Mouse (Mus musculus) ES-E14 (cell line): ENCODE measurements around the gene Fbxo44. TPM values are rescaled to one million over a fixed set of nuclear protein-coding genes. Genes with fewer than 3 reads are reported as not detected.
"Not testable (repeated sequence)": the region's sequence is repeated elsewhere in the genome, so short reads cannot be mapped to it uniquely, and the experiment has no call there.

Experiments
- DNase-seq: peaks from one replicate; pipeline ENCODE4 v3.0.0-alpha.2; 2013; ENCODE audit warnings: low read depth, low spot score
- H3K27ac ChIP-seq: 2 replicates; pipeline ENCODE4 v1.5.1; 2012; ENCODE audit warnings: low read depth, mild to moderate bottlenecking, low read length, moderate library complexity, mixed read lengths; ENCODE audit not compliant: poor library complexity, insufficient read depth, severe bottlenecking
- H3K36me3 ChIP-seq: 2 replicates; pipeline ENCODE4 v1.6.1; 2012; ENCODE audit warnings: mild to moderate bottlenecking, low read length, moderate library complexity, mixed read lengths; ENCODE audit not compliant: control insufficient read depth, poor library complexity, insufficient read depth, severe bottlenecking
- H3K4me1 ChIP-seq, 2 experiments: fragments of 150-350 bp in 1 of 2; sonication (generic) in 1 of 2; 2 replicates each; pipeline ENCODE4 v1.6.1; 2012; ENCODE audit warnings: low read length in 2 of 2, mild to moderate bottlenecking in 1 of 2, mixed read lengths in 1 of 2; ENCODE audit not compliant: control insufficient read depth in 2 of 2, insufficient read depth in 2 of 2, poor library complexity in 1 of 2
- H3K4me3 ChIP-seq, 2 experiments: fragments of 150-350 bp in 1 of 2; sonication (generic) in 1 of 2; 2 replicates each; pipeline ENCODE4 v1.5.1; 2012; ENCODE audit warnings: low read length in 2 of 2, low read depth in 1 of 2, mild to moderate bottlenecking in 1 of 2, mixed read lengths in 1 of 2; ENCODE audit not compliant: insufficient read depth in 1 of 2, poor library complexity in 1 of 2, severe bottlenecking in 1 of 2
- H3K9ac ChIP-seq: 2 replicates; pipeline ENCODE4 v1.6.1; 2012; ENCODE audit warnings: low read depth, mild to moderate bottlenecking, low read length, mixed read lengths; ENCODE audit not compliant: poor library complexity, insufficient read depth, severe bottlenecking
- H3K9me3 ChIP-seq: fragments of 150-350 bp; sonication (generic); 2 replicates; pipeline ENCODE4 v1.6.1; 2012; ENCODE audit warnings: low read depth, mild to moderate bottlenecking, low read length; ENCODE audit not compliant: control insufficient read depth, insufficient read depth
- CHD2 ChIP-seq: IDR thresholded peaks from 2 replicates; pipeline ENCODE4 v1.6.1; 2014; ENCODE audit warnings: mild to moderate bottlenecking, low read depth, low read length, inconsistent platforms
- HCFC1 ChIP-seq: IDR thresholded peaks from 2 replicates; pipeline ENCODE4 v1.6.1; 2012; ENCODE audit warnings: low read length, inconsistent platforms, borderline replicate concordance; ENCODE audit not compliant: insufficient read depth
- MAFK ChIP-seq: IDR thresholded peaks from 2 replicates; pipeline ENCODE4 v1.6.1; 2014; ENCODE audit warnings: mild to moderate bottlenecking, low read depth, low read length, inconsistent platforms; ENCODE audit not compliant: insufficient read depth
- ZC3H11A ChIP-seq: IDR thresholded peaks from 2 replicates; pipeline ENCODE4 v1.6.1; 2012; ENCODE audit warnings: low read depth, mild to moderate bottlenecking, inconsistent platforms, low read length, borderline replicate concordance
- ZNF384 ChIP-seq: IDR thresholded peaks from 2 replicates; pipeline ENCODE4 v1.6.1; 2012; ENCODE audit warnings: low read depth, low read length, inconsistent platforms
- in situ Hi-C, 2 experiments: fragments of 600-800 bp; cut with MboI; formaldehyde crosslinking; loops; one replicate each; pipeline ENCODE4 v1.15.1; 2025; ENCODE audit warnings: low sequenced_read_pairs in 2 of 2, inconsistent platforms in 1 of 2; ENCODE audit not compliant: unreplicated experiment in 2 of 2
- total RNA-seq: library from RNA; depleted of rRNA; stranded (reverse); fragments of 300-350 nt; gene quantifications from 2 replicates; pipeline ENCODE4 v1.2.3, GENCODE M21; 2012

Gene Fbxo44
- total RNA-seq, 1 experiment: 5.1 TPM

GRCm38 (mm10) chr4:148128241-148128640 lies 32.0 kb downstream of the Fbxo44 start:
- no peak overlapping the region for H3K27ac ChIP-seq
- no peak for DNase-seq
- H3K4me3 ChIP-seq: no peak overlapping the region
- no peak overlapping the region for H3K9ac ChIP-seq
- H3K36me3 ChIP-seq: no peaks in the 10 kb centered on the region
- H3K9me3 ChIP-seq: no peaks in the 10 kb centered on the region
- no peak for TF ChIP-seq ZNF384
- no peak for TF ChIP-seq MAFK
- no peak for TF ChIP-seq ZC3H11A
- TF ChIP-seq HCFC1: no peak
- in situ Hi-C loops: no loop called here
- peaks cover 0 to 5% of the 10 kb centered on the region in 2 experiments; a peak in 1 of 4 replicates for H3K4me1 ChIP-seq

GRCm38 (mm10) chr4:148122694-148123066 lies 37.6 kb downstream of the Fbxo44 start:
- Histone ChIP-seq H3K4me1 (peaks cover 4 to 9% of the 10 kb centered on the region in 2 experiments; a peak in 2 of 4 replicates), H3K36me3 (no peaks in the 10 kb centered on the region), H3K4me3 (no peak overlapping the region), H3K9ac (no peak overlapping the region), H3K9me3 (no peaks in the 10 kb centered on the region), H3K27ac (no peak overlapping the region)
- DNase-seq: no peak
- in situ Hi-C loops: no loop called here
- TF ChIP-seq ZC3H11A: no peak
- no peak for TF ChIP-seq CHD2
- TF ChIP-seq HCFC1: no peak

GRCm38 (mm10) chr4:148121982-148122693 lies 38.1 kb downstream of the Fbxo44 start:
- in situ Hi-C loops: no loop called here
- H3K27ac ChIP-seq: no peak overlapping the region

DNA sequence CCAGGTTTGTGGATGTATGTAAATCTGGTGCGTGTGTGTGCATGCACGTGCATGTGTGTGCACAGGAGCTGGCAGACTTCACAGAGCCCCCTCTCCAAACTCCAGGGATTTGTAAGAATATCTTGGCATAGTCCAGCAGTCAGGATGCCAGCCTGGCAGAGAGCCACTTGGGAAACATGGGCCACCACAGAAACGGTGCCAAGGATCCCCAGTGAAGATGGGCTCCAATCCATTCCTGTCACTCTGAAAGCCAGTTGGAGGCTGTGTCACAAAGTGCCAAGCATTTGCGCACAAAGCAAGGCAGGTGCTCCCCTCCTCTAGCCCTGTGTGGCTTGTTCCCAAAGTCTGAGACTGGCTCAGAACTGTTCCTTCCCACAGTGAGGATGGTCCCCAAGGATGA lies 38.9 kb downstream of the Fbxo44 start:
- Histone ChIP-seq H3K4me3 (no peak overlapping the region), H3K9me3 (no peaks in the 10 kb centered on the region), H3K9ac (no peak overlapping the region), H3K27ac (no peak overlapping the region), H3K36me3 (no peaks in the 10 kb centered on the region), H3K4me1 (peaks cover 4 to 9% of the 10 kb centered on the region in 2 experiments; a peak in 2 of 4 replicates)
- TF ChIP-seq CHD2 (no peak), HCFC1 (no peak), ZC3H11A (no peak), MAFK (no peak), ZNF384 (no peak)
- no peak for DNase-seq
- in situ Hi-C loops: no loop called here

More at GRCm38 (mm10) chr4:148121982-148122693, 38.1 kb downstream of the Fbxo44 start:
- Histone ChIP-seq H3K9me3 (no peaks in the 10 kb centered on the region), H3K36me3 (no peaks in the 10 kb centered on the region), H3K9ac (no peak overlapping the region), H3K4me3 (no peak overlapping the region), H3K4me1 (peaks cover 4 to 9% of the 10 kb centered on the region in 2 experiments; a peak in 2 of 4 replicates)
- TF ChIP-seq ZNF384: no peak
- no peak for TF ChIP-seq CHD2
- no peak for DNase-seq

- no peak overlapping the region for H3K4me3 ChIP-seq
- TF ChIP-seq ZNF384: no peak
- TF ChIP-seq HCFC1: no peak
- no peak for TF ChIP-seq MAFK
- no peak for TF ChIP-seq ZC3H11A
- TF ChIP-seq CHD2: no peak
- H3K9me3 ChIP-seq: no peaks in the 10 kb centered on the region
- no peak for DNase-seq
- no peaks in the 10 kb centered on the region for H3K36me3 ChIP-seq
- H3K9ac ChIP-seq: no peak overlapping the region
- peaks cover 4 to 11% of the 10 kb centered on the region in 2 experiments; a peak in 2 of 4 replicates for H3K4me1 ChIP-seq
- no peak overlapping the region for H3K27ac ChIP-seq
- in situ Hi-C loops: no loop called here
Measured at GRCm38 (mm10) chr4:148120555-148120954, 39.7 kb downstream of the Fbxo44 start.

DNA sequence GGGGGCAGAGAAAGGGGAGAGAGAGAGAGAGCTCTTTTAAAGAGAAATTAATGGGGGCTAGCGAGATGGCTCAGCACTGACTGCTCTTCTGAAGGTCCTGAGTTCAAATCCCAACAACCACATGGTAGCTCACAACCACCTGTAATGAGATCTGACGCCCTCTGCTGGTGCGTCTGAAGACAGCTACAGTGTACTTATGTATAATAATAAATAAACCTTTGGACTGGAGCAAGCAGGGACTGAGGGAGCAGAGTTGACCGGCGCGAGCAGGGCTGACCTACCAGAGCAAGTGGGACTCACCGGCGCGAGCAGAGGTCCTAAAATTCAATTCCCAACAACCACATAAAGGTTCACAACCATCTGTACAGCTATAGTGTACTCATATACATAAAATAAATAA lies 40.7 kb downstream of the Fbxo44 start:
- H3K9ac ChIP-seq, DNase-seq, H3K36me3 ChIP-seq, H3K4me3 ChIP-seq, H3K27ac ChIP-seq, H3K9me3 ChIP-seq, in situ Hi-C loops: not testable (repeated sequence)
- H3K4me1 ChIP-seq: peaks cover 4 to 14% of the 10 kb centered on the region in 2 experiments; a peak in 2 of 4 replicates
